Mouse (Mus musculus) lung, embryonic 15.5 days (tissue): ENCODE data around the gene Clvs2. TPM values are rescaled to one million over a fixed set of nuclear protein-coding genes. Genes with fewer than 3 reads are reported as not detected.

ENCODE experiments used
- ATAC-seq: fragments of 200-750 bp; cut with Nextera tagmentation; 2 replicates; pipeline ENCODE4 v1.8.0; 2017; ENCODE audit warnings: moderate number of reproducible peaks, borderline replicate concordance; ENCODE audit not compliant: low FRiP score, low TSS enrichment; ENCODE audit errors: extremely low read depth
- H3K27ac ChIP-seq: fragments of 300-500 bp; sonication (generic); 2 replicates; pipeline ENCODE4 v1.5.1; 2015; ENCODE audit warnings: moderate library complexity, mild to moderate bottlenecking, inconsistent platforms
- H3K27me3 ChIP-seq: fragments of 300-500 bp; sonication (generic); 2 replicates; pipeline ENCODE4 v1.6.1; 2015; ENCODE audit warnings: inconsistent platforms
- H3K36me3 ChIP-seq: fragments of 300-500 bp; sonication (generic); 2 replicates; pipeline ENCODE4 v1.6.1; 2015; ENCODE audit warnings: inconsistent platforms
- H3K4me1 ChIP-seq: fragments of 300-500 bp; sonication (generic); 2 replicates; pipeline ENCODE4 v1.6.1; 2015; ENCODE audit warnings: inconsistent platforms
- H3K4me2 ChIP-seq: fragments of 300-500 bp; sonication (generic); 2 replicates; pipeline ENCODE4 v1.6.1; 2015; ENCODE audit warnings: inconsistent platforms, mild to moderate bottlenecking, moderate library complexity
- H3K4me3 ChIP-seq: fragments of 300-500 bp; sonication (generic); 2 replicates; pipeline ENCODE4 v1.5.1; 2015; ENCODE audit warnings: mild to moderate bottlenecking, inconsistent platforms
- H3K9ac ChIP-seq: fragments of 300-500 bp; sonication (generic); 2 replicates; pipeline ENCODE4 v1.6.1; 2015; ENCODE audit warnings: inconsistent platforms
- H3K9me3 ChIP-seq: fragments of 300-500 bp; sonication (generic); 2 replicates; pipeline ENCODE4 v1.6.1; 2016; ENCODE audit warnings: inconsistent platforms
- WGBS: fragments of 180-500 bp; shearing (Covaris S2); methylation state at CpG from one replicate; pipeline ENCODE4 v1.1.7; 2015; 5-methylcytosine and 5-hydroxymethylcytosine counted together
- polyA plus RNA-seq: library from polyadenylated mRNA; unstranded; fragments of >200 nt; fragmentation: Nextera tagmentation; extraction: Ambion mirVana; gene quantifications from 2 replicates; pipeline ENCODE4 v1.2.1, GENCODE M21; 2015

The Clvs2 gene
- polyA plus RNA-seq, result 0.05 TPM in 1 of 2 replicates, not detected in the other

GRCm38 (mm10) chr10:33624131-33624879 is at the start of gene Clvs2:
Clvs2 (minus strand) TSS chr10:33624769.
- Histone ChIP-seq H3K4me1 (no peaks in the 10 kb centered on the region), H3K9me3 (no peaks in the 10 kb centered on the region), H3K9ac (no peak within 1 kb of the TSS), H3K4me2 (peak within 1 kb of the TSS; percentile 57), H3K4me3 (peak within 1 kb of the TSS; percentile 24), H3K27ac (no peak within 1 kb of the TSS), H3K36me3 (no peaks in the 10 kb centered on the region), H3K27me3 (peaks cover 10% of the 10 kb centered on the region; the same call in 1 of the 2 replicates)
- no peak for ATAC-seq
- 2% methylated on average over 34 of the region's 37 CpGs for WGBS

- no peaks in the 10 kb centered on the region for H3K4me1 ChIP-seq
- H3K9ac ChIP-seq, result no peak overlapping the region
- ATAC-seq, result no peak
- no peaks in the 10 kb centered on the region for H3K9me3 ChIP-seq
- no peak overlapping the region for H3K4me2 ChIP-seq
- H3K27me3 ChIP-seq, result no peaks in the 10 kb centered on the region
- no peaks in the 10 kb centered on the region for H3K36me3 ChIP-seq
- no peak overlapping the region for H3K27ac ChIP-seq
- H3K4me3 ChIP-seq, result no peak overlapping the region
These were observed 28.6 kb upstream of the Clvs2 start for GRCm38 (mm10) chr10:33653142-33653541.

GRCm38 (mm10) chr10:33623577-33623991 is 985 bp downstream of the Clvs2 start:
- Histone ChIP-seq H3K27ac (no peak overlapping the region), H3K27me3 (peaks cover 10% of the 10 kb centered on the region; the same call in 1 of the 2 replicates), H3K9me3 (no peaks in the 10 kb centered on the region), H3K4me1 (no peaks in the 10 kb centered on the region), H3K9ac (no peak overlapping the region), H3K36me3 (no peaks in the 10 kb centered on the region), H3K4me3 (no peak overlapping the region), H3K4me2 (no peak overlapping the region)
- no peak for ATAC-seq
- WGBS, result 15% methylated on average over 6 of the region's 6 CpGs

- Histone ChIP-seq H3K4me2 (no peak overlapping the region), H3K9ac (no peak overlapping the region), H3K4me3 (no peak overlapping the region), H3K9me3 (no peaks in the 10 kb centered on the region), H3K4me1 (no peaks in the 10 kb centered on the region), H3K27me3 (peaks cover 10% of the 10 kb centered on the region; the same call in 1 of the 2 replicates), H3K36me3 (no peaks in the 10 kb centered on the region), H3K27ac (no peak overlapping the region)
- ATAC-seq, result no peak
- WGBS, result 85% methylated on average over 8 of the region's 8 CpGs
These were observed 1.9 kb downstream of the Clvs2 start for GRCm38 (mm10) chr10:33622700-33623099.

- H3K27me3 ChIP-seq, result no peaks in the 10 kb centered on the region
- H3K27ac ChIP-seq, result no peak overlapping the region
- no peaks in the 10 kb centered on the region for H3K9me3 ChIP-seq
- H3K36me3 ChIP-seq, result no peaks in the 10 kb centered on the region
- no peak overlapping the region for H3K9ac ChIP-seq
- ATAC-seq, result no peak
- H3K4me1 ChIP-seq, result no peaks in the 10 kb centered on the region
- WGBS, result 65% methylated on average over 2 of the region's 2 CpGs
- no peak overlapping the region for H3K4me3 ChIP-seq
- H3K4me2 ChIP-seq, result no peak overlapping the region
These were observed 8.4 kb downstream of the Clvs2 start for GRCm38 (mm10) chr10:33616207-33616606.

- Histone ChIP-seq H3K36me3 (no peaks in the 10 kb centered on the region), H3K9ac (no peak overlapping the region)
- WGBS, result 92% methylated on average over 1 of the region's 1 CpGs
These were observed 11.4 kb downstream of the Clvs2 start for GRCm38 (mm10) chr10:33613197-33613596.

GRCm38 (mm10) chr10:33592732-33593131 is 31.8 kb downstream of the Clvs2 start:
- Histone ChIP-seq H3K9ac (no peak overlapping the region), H3K9me3 (no peaks in the 10 kb centered on the region), H3K36me3 (no peaks in the 10 kb centered on the region), H3K27ac (no peak overlapping the region), H3K4me2 (no peak overlapping the region), H3K27me3 (no peaks in the 10 kb centered on the region), H3K4me3 (no peak overlapping the region), H3K4me1 (no peaks in the 10 kb centered on the region)
- 89% methylated on average over 16 of the region's 16 CpGs for WGBS
- no peak for ATAC-seq

More at GRCm38 (mm10) chr10:33613197-33613596, 11.4 kb downstream of the Clvs2 start:
- no peak for ATAC-seq
- Histone ChIP-seq H3K4me2 (no peak overlapping the region), H3K27me3 (no peaks in the 10 kb centered on the region), H3K27ac (no peak overlapping the region), H3K4me3 (no peak overlapping the region), H3K4me1 (no peaks in the 10 kb centered on the region), H3K9me3 (no peaks in the 10 kb centered on the region)

- Histone ChIP-seq H3K36me3 (no peaks in the 10 kb centered on the region), H3K4me2 (no peak overlapping the region), H3K27me3 (no peaks in the 10 kb centered on the region), H3K9me3 (no peaks in the 10 kb centered on the region), H3K27ac (no peak overlapping the region), H3K4me3 (no peak overlapping the region), H3K4me1 (no peaks in the 10 kb centered on the region), H3K9ac (no peak overlapping the region)
- ATAC-seq, result no peak
- WGBS, result 66% methylated on average over 2 of the region's 2 CpGs
These were observed 35.8 kb downstream of the Clvs2 start for GRCm38 (mm10) chr10:33588800-33589199.

GRCm38 (mm10) chr10:33587118-33587517 is 37.5 kb downstream of the Clvs2 start:
- no peak overlapping the region for H3K9ac ChIP-seq
- 46% methylated on average over 2 of the region's 2 CpGs for WGBS
- H3K4me3 ChIP-seq, result no peak overlapping the region
- H3K9me3 ChIP-seq, result no peaks in the 10 kb centered on the region
- no peak for ATAC-seq
- no peaks in the 10 kb centered on the region for H3K4me1 ChIP-seq
- H3K27me3 ChIP-seq, result no peaks in the 10 kb centered on the region
- H3K4me2 ChIP-seq, result no peak overlapping the region
- no peaks in the 10 kb centered on the region for H3K36me3 ChIP-seq
- H3K27ac ChIP-seq, result no peak overlapping the region

GRCm38 (mm10) chr10:33558081-33558480 is 66.5 kb downstream of the Clvs2 start:
- H3K4me2 ChIP-seq, result no peak overlapping the region
- no peak overlapping the region for H3K27ac ChIP-seq
- 48% methylated on average over 3 of the region's 3 CpGs for WGBS
- H3K4me3 ChIP-seq, result no peak overlapping the region
- no peak for ATAC-seq
- H3K9me3 ChIP-seq, result no peaks in the 10 kb centered on the region
- no peaks in the 10 kb centered on the region for H3K36me3 ChIP-seq
- H3K9ac ChIP-seq, result no peak overlapping the region
- no peaks in the 10 kb centered on the region for H3K27me3 ChIP-seq
- H3K4me1 ChIP-seq, result no peaks in the 10 kb centered on the region

- Histone ChIP-seq H3K4me3 (no peak overlapping the region), H3K9me3 (no peaks in the 10 kb centered on the region), H3K27ac (no peak overlapping the region), H3K4me2 (no peak overlapping the region), H3K4me1 (no peaks in the 10 kb centered on the region), H3K27me3 (no peaks in the 10 kb centered on the region), H3K36me3 (no peaks in the 10 kb centered on the region), H3K9ac (no peak overlapping the region)
- no peak for ATAC-seq
- 71% methylated on average over 4 of the region's 4 CpGs for WGBS
These were observed 84.2 kb downstream of the Clvs2 start for GRCm38 (mm10) chr10:33540331-33540730.
